ENCODE assay signal across 10 mouse cellular contexts in genomic region chr8:91380796-91381542, GRCm38 (mm10).
DNase-seq lines count a peak whose midpoint lies in the region; ATAC-seq and TF ChIP-seq lines count a peak whose summit lies in the region.
"Had no signal": no experiment of that assay in that cellular context is flagged by ENCODE, and none has a peak within 500 bp of the region (broad histone marks: within the 10 kb centered on the region; RNA-seq: fewer than 3 reads in every experiment).

No protein-coding gene starts in this region.

- no peak for TF ChIP-seq RAD21 in MEL (IDR thresholded peaks at IDR 0.05; ENCODE audit: low read depth, low read length)

- no peak for TF ChIP-seq CTCF in MEL (IDR thresholded peaks at IDR 0.05 in 2 of 3, conservative IDR thresholded peaks at IDR 0.05 in 1 of 3; ENCODE audit: control insufficient read depth in 1 of 3, insufficient read depth in 1 of 3, low read depth in 2 of 3, low read length in 3 of 3, poor library complexity in 1 of 3, severe bottlenecking in 1 of 3)
- no peak for TF ChIP-seq CTCF in brain, embryonic 14.5 days (IDR thresholded peaks at IDR 0.05; ENCODE audit: borderline replicate concordance, extremely low read depth, insufficient read depth, insufficient read length)

- H3K4me2 ChIP-seq in heart, embryonic 16.5 days (ENCODE audit: low read depth, low read length), result peak overlapping the region; percentile 26; the same call in 1 of the 2 replicates
- H3K4me2 ChIP-seq: neural tube, embryonic 12.5 days had no signal

- TF ChIP-seq POLR2A in MEL (IDR thresholded peaks at IDR 0.05; ENCODE audit: control insufficient read depth in 1 of 2, insufficient read depth in 1 of 2, low read depth in 1 of 2, low read length in 2 of 2, poor library complexity in 1 of 2), result no peak
- TF ChIP-seq POLR2A in brain, embryonic 14.5 days (IDR thresholded peaks at IDR 0.05; ENCODE audit: borderline replicate concordance, extremely low read depth, insufficient read depth, insufficient read length, poor library complexity, severe bottlenecking), result no peak

- peaks cover 15% of the 10 kb centered on the region for H3K79me2 ChIP-seq in MEL (ENCODE audit: control insufficient read depth, insufficient read depth, low read length, poor library complexity)

- H3K4me1 ChIP-seq in heart, embryonic 16.5 days (ENCODE audit: control insufficient read depth, insufficient read depth, low read length), result peaks cover 43% of the 10 kb centered on the region
- peaks cover 28 to 31% of the 10 kb centered on the region in 2 experiments for H3K4me1 ChIP-seq in MEL (ENCODE audit: control insufficient read depth in 1 of 2, insufficient read depth in 2 of 2, low read length in 2 of 2)

- H3K4me3 ChIP-seq in heart, embryonic 16.5 days (ENCODE audit: low read length), result no peak overlapping the region
- no peak overlapping the region for H3K4me3 ChIP-seq in MEL (ENCODE audit: control insufficient read depth in 1 of 2, insufficient read depth in 1 of 2, low read depth in 2 of 2, low read length in 2 of 2)
- H3K4me3 ChIP-seq: neural tube, embryonic 12.5 days had no signal

- peak overlapping the region; percentile 24; the same call in 1 of the 2 replicates for H3K27ac ChIP-seq in heart, embryonic 16.5 days (ENCODE audit: low read length)
- H3K27ac ChIP-seq in MEL (ENCODE audit: control insufficient read depth, low read depth, low read length), result no peak overlapping the region
- H3K27ac ChIP-seq: neural tube, embryonic 12.5 days had no signal

- no peak for ATAC-seq in heart, embryonic 16.5 days (replicated peaks; ENCODE audit: extremely low read depth, insufficient read depth, low FRiP score)

- WGBS in heart, embryonic 16.5 days, result 25% methylated on average over 10 of the region's 10 CpGs

- H3K36me3 ChIP-seq in heart, embryonic 16.5 days (ENCODE audit: control insufficient read depth, insufficient read depth), result no peaks in the 10 kb centered on the region
- H3K36me3 ChIP-seq in MEL (ENCODE audit: control insufficient read depth in 1 of 2, insufficient read depth in 2 of 2, low read length in 2 of 2), result peaks cover 0 to 19% of the 10 kb centered on the region in 2 experiments; a peak in 2 of 4 replicates
- H3K36me3 ChIP-seq: neural tube, embryonic 12.5 days had no signal

- no peaks in the 10 kb centered on the region for H3K27me3 ChIP-seq in heart, embryonic 16.5 days (ENCODE audit: control insufficient read depth, insufficient read depth, low read length)
- no peaks in the 10 kb centered on the region for H3K27me3 ChIP-seq in MEL (ENCODE audit: control insufficient read depth in 1 of 2, insufficient read depth in 2 of 2, low read length in 2 of 2)

- no peak for DNase-seq in heart, postnatal 4 days
- peak; percentile 31 for DNase-seq in MEL (ENCODE audit: low read depth, low spot score)
- DNase-seq in brain, embryonic 14.5 days (ENCODE audit: low read depth), result peak; percentile 54
- DNase-seq in liver, result peak; percentile 11
- DNase-seq in adrenal gland, postnatal 36 days, result no peak
- DNase-seq in kidney, postnatal 14 days, result no peak
- DNase-seq: cerebellum, adult 11-12 months; layer of hippocampus, adult 9-11 months had no signal

- TF ChIP-seq EP300 in MEL (IDR thresholded peaks at IDR 0.05; ENCODE audit: low read depth in 1 of 2, low read length in 2 of 2), result peak; percentile 7 to 39; a peak in 1 of 4 replicates

- H3K9me3 ChIP-seq in heart, embryonic 16.5 days (replicated peaks; ENCODE audit: control insufficient read depth, low read length), result no peaks in the 10 kb centered on the region
- H3K9me3 ChIP-seq in MEL (replicated peaks; ENCODE audit: insufficient read depth, low read length), result no peaks in the 10 kb centered on the region
- H3K9me3 ChIP-seq: neural tube, embryonic 12.5 days had no signal

- no peak overlapping the region for H3K9ac ChIP-seq in heart, embryonic 16.5 days (ENCODE audit: low read length)
- H3K9ac ChIP-seq in MEL (ENCODE audit: control insufficient read depth, low read depth, low read length, poor library complexity, severe bottlenecking), result no peak overlapping the region
- H3K9ac ChIP-seq: neural tube, embryonic 12.5 days had no signal

TF ChIP-seq in MEL, 35 proteins besides CTCF, POLR2A, EP300 and RAD21:
- TF ChIP-seq GATA1 (IDR thresholded peaks at IDR 0.05; ENCODE audit: low read depth, low read length) (peak; percentile 70), POLR2AphosphoS2 (IDR thresholded peaks at IDR 0.05; ENCODE audit: low read length) (no peak)

Comparison
In these comparisons a context has a peak if more than half of its experiments do, and no peak if none do; other contexts are left out.
1. DNase-seq: peak in MEL (single experiment), brain, embryonic 14.5 days (single experiment) and liver (single experiment); none in heart, postnatal 4 days (single experiment), adrenal gland, postnatal 36 days (0 of 2) and kidney, postnatal 14 days (single experiment).